Comparison of ENCODE assay signal across 12 mouse cellular contexts in the genomic region with DNA sequence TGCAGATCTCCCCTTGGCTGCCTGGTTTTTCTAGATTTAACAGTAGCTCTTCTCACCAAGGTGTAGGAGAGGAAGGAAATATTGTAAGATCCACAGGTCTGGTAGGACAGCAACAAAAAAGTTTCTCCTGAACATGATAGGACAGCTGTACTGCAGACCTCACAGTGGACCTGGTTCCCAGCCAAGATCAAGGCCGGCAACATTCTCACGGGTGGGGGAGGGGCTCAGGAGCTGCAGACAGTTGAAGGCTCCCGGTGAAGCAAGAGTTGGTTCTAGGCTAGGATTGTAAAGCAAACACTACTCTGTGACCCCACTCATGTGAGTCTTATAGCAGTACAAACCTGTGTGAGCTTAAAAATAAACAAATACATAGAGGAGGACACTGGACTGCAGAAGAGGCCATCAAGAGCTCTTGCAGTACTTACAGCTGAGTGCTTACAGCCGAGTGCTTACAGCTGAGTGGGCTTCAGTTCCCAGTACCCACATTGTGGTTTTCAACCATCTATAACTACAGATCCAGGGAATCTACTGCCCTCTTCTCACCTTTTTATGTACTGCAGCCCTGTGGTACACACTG. TPM values are rescaled to one million over a fixed set of nuclear protein-coding genes. Genes with fewer than 3 reads are reported as not detected.
DNase-seq lines count a peak whose midpoint lies in the region; ATAC-seq lines count a peak whose summit lies in the region.
"Had no signal": no experiment of that assay in that cellular context is flagged by ENCODE, and none has a peak within 500 bp of the region (broad histone marks: within the 10 kb centered on the region; RNA-seq: fewer than 3 reads in every experiment).

No protein-coding gene starts in this region.

- no peaks in the 10 kb centered on the region for H3K27me3 ChIP-seq in intestine, embryonic 14.5 days (replicated peaks; ENCODE audit: control insufficient read depth, insufficient read depth, low read length)
- H3K27me3 ChIP-seq: limb, embryonic 13.5 days had no signal

- H3K4me1 ChIP-seq in intestine, embryonic 14.5 days (replicated peaks; ENCODE audit: control insufficient read depth, insufficient read depth, low read length): 0 out of 2 replicates have a peak, but pooled peaks cover 2% of the 10 kb centered on the region

- peak; percentile 70 for DNase-seq in adrenal gland, adult 2 months
- no peak for DNase-seq in adrenal gland, postnatal 4 days (ENCODE audit: low spot score in 2 of 2)
- DNase-seq in left cerebral cortex, postnatal 4 days: peak; percentile 32
- DNase-seq in left cerebral cortex, adult 18-20 months (ENCODE audit: low spot score in 2 of 2): no peak
- peak; percentile 62 for DNase-seq in intestine, embryonic 14.5 days (ENCODE audit: low spot score)
- DNase-seq in lung, postnatal 36 days: peak; percentile 85
- no peak for DNase-seq in left cerebral cortex, adult 8-10 months (ENCODE audit: low spot score in 2 of 2)
- no peak for DNase-seq in cerebellum, adult 11-12 months
- DNase-seq: thymus, postnatal 14 days had no signal

- 29% methylated on average over 4 of the region's 4 CpGs for WGBS in intestine, embryonic 14.5 days

- no peak overlapping the region for H3K27ac ChIP-seq in intestine, embryonic 14.5 days (ENCODE audit: low read depth)
- H3K27ac ChIP-seq: limb, embryonic 13.5 days had no signal

- no peak overlapping the region for H3K9ac ChIP-seq in intestine, embryonic 14.5 days (ENCODE audit: low read length)
- H3K9ac ChIP-seq: limb, embryonic 13.5 days had no signal

- intact Hi-C loops in left cerebral cortex, postnatal 4 days (cut with DNase I): no loop called here

- H3K4me2 ChIP-seq in intestine, embryonic 14.5 days (ENCODE audit: low read length): no peak overlapping the region
- H3K4me2 ChIP-seq: limb, embryonic 13.5 days had no signal

- no peak for ATAC-seq in intestine, embryonic 14.5 days (replicated peaks; ENCODE audit: low FRiP score, low TSS enrichment, low read depth)

- H3K9me3 ChIP-seq in intestine, embryonic 14.5 days (ENCODE audit: control insufficient read depth, low read length): no peaks in the 10 kb centered on the region
- H3K9me3 ChIP-seq: limb, embryonic 13.5 days had no signal

- H3K4me3 ChIP-seq in intestine, embryonic 14.5 days (ENCODE audit: low read depth, low read length): no peak overlapping the region
- H3K4me3 ChIP-seq: limb, embryonic 13.5 days had no signal

- H3K36me3 ChIP-seq in intestine, embryonic 14.5 days (ENCODE audit: control insufficient read depth, insufficient read depth, low read length): no peaks in the 10 kb centered on the region

RNA-seq across cellular contexts. Expression of gene Gapdhs, which starts 0.6 kb away (rescaled TPM):
- total RNA-seq in adrenal gland, adult 2 months (2021): not detected
- not detected in 2 replicates for polyA plus RNA-seq in adrenal gland, adult 2 months (2012; rRNA removed)
- total RNA-seq in adrenal gland, postnatal 4 days (2021): not detected
- total RNA-seq in left cerebral cortex, postnatal 4 days (2021): not detected
- total RNA-seq in left cerebral cortex, adult 18-20 months (2021): not detected
- polyA plus RNA-seq in intestine, embryonic 14.5 days (2014; fragmentation: Nextera tagmentation; extraction: Ambion mirVana): 0.51 TPM in 1 of 2 replicates, not detected in the other
- not detected for total RNA-seq in left cerebral cortex, adult 8-10 months (2022)
- total RNA-seq: common myeloid progenitor, adult 5-6 weeks had no signal

RNA-seq across cellular contexts. Expression of gene Sbsn, which starts 7.2 kb away (rescaled TPM):
- 100 to 1,000 TPM; 269 to 540 TPM for total RNA-seq in adrenal gland, adult 2 months (2021)
- 71.3 and 81.0 TPM in 2 replicates for polyA plus RNA-seq in adrenal gland, adult 2 months (2012; rRNA removed)
- total RNA-seq in adrenal gland, postnatal 4 days (2021): 10 to 100 TPM; 32.1 to 36.8 TPM
- 10 to 100 TPM in 1 of 2 experiments, 1 to 10 TPM in 1; 8.5 to 12.2 TPM for total RNA-seq in left cerebral cortex, postnatal 4 days (2021)
- total RNA-seq in left cerebral cortex, adult 18-20 months (2021): 10 to 100 TPM in 1 of 2 experiments, 1 to 10 TPM in 1; 8.2 to 12.9 TPM
- 1.5 and 2.7 TPM in 2 replicates for polyA plus RNA-seq in intestine, embryonic 14.5 days (2014; fragmentation: Nextera tagmentation; extraction: Ambion mirVana)
- total RNA-seq in left cerebral cortex, adult 8-10 months (2022): 10 to 100 TPM; 12.0 to 17.3 (median 13.7) TPM
- total RNA-seq: common myeloid progenitor, adult 5-6 weeks had no signal

RNA-seq across cellular contexts. Expression of gene Tmem147, which starts 14.8 kb away (rescaled TPM):
- total RNA-seq in adrenal gland, adult 2 months (2021): 100 to 1,000 TPM; 193 to 234 TPM
- polyA plus RNA-seq in adrenal gland, adult 2 months (2012; rRNA removed): 333 and 341 TPM in 2 replicates
- 100 to 1,000 TPM; 170 to 181 TPM for total RNA-seq in adrenal gland, postnatal 4 days (2021)
- total RNA-seq in left cerebral cortex, postnatal 4 days (2021): 100 to 1,000 TPM; 130 to 146 TPM
- total RNA-seq in left cerebral cortex, adult 18-20 months (2021): 100 to 1,000 TPM; 114 to 129 TPM
- polyA plus RNA-seq in intestine, embryonic 14.5 days (2014; fragmentation: Nextera tagmentation; extraction: Ambion mirVana): 213 and 238 TPM in 2 replicates
- 100 to 1,000 TPM; 113 to 127 (median 115) TPM for total RNA-seq in left cerebral cortex, adult 8-10 months (2022)

RNA-seq across cellular contexts. Expression of gene Dmkn, which starts 19.4 kb away (rescaled TPM):
- 1 to 10 TPM; 3.9 to 5.9 TPM for total RNA-seq in adrenal gland, adult 2 months (2021)
- 3.5 and 7.6 TPM in 2 replicates for polyA plus RNA-seq in adrenal gland, adult 2 months (2012; rRNA removed)
- total RNA-seq in adrenal gland, postnatal 4 days (2021): 1 to 10 TPM; 3.2 to 4.2 TPM
- 1 to 10 TPM; 1.4 to 1.7 TPM for total RNA-seq in left cerebral cortex, postnatal 4 days (2021)
- total RNA-seq in left cerebral cortex, adult 18-20 months (2021): 1 to 10 TPM; 1.9 to 4.0 TPM
- 0.61 and 1.3 TPM in 2 replicates for polyA plus RNA-seq in intestine, embryonic 14.5 days (2014; fragmentation: Nextera tagmentation; extraction: Ambion mirVana)
- total RNA-seq in left cerebral cortex, adult 8-10 months (2022): 1 to 10 TPM; 4.1 to 5.2 (median 4.7) TPM
- polyA plus RNA-seq: neural tube, embryonic 11.5 days had no signal

RNA-seq across cellular contexts. Expression of gene Atp4a, which starts 32.1 kb away (rescaled TPM):
- total RNA-seq in adrenal gland, adult 2 months (2021): 1 to 10 TPM; 2.0 to 3.0 TPM
- polyA plus RNA-seq in adrenal gland, adult 2 months (2012; rRNA removed): 3.3 and 3.9 TPM in 2 replicates
- 1 to 10 TPM; 2.8 to 3.6 TPM for total RNA-seq in adrenal gland, postnatal 4 days (2021)
- total RNA-seq in left cerebral cortex, postnatal 4 days (2021): 1 to 10 TPM; 4.0 to 5.1 TPM
- total RNA-seq in left cerebral cortex, adult 18-20 months (2021): under 1 TPM; 0.26 to 0.66 TPM
- polyA plus RNA-seq in intestine, embryonic 14.5 days (2014; fragmentation: Nextera tagmentation; extraction: Ambion mirVana): 1.0 and 2.2 TPM in 2 replicates
- 1 to 10 TPM in 3 of 4 experiments, under 1 TPM in 1; 0.57 to 2.0 (median 1.6) TPM for total RNA-seq in left cerebral cortex, adult 8-10 months (2022)

Comparison
In these comparisons a context has a peak if more than half of its experiments do, and no peak if none do; other contexts are left out.
1. DNase-seq: peak in adrenal gland, adult 2 months (single experiment), left cerebral cortex, postnatal 4 days (single experiment), intestine, embryonic 14.5 days (single experiment) and lung, postnatal 36 days (single experiment); none in adrenal gland, postnatal 4 days (0 of 2), left cerebral cortex, adult 18-20 months (0 of 2), left cerebral cortex, adult 8-10 months (0 of 2) and cerebellum, adult 11-12 months (single experiment).
2. RNA of gene Sbsn, which starts 7.2 kb away (total RNA-seq): 269 to 540 TPM in adrenal gland, adult 2 months; 32.1 to 36.8 TPM in adrenal gland, postnatal 4 days, 12.0 to 17.3 TPM in left cerebral cortex, adult 8-10 months, 8.2 to 12.9 TPM in left cerebral cortex, adult 18-20 months and 8.5 to 12.2 TPM in left cerebral cortex, postnatal 4 days; every median in the first group is over 4 times any median in the second.